Mouse (Mus musculus) stomach, embryonic 15.5 days (tissue): ENCODE results near the gene Ltc4s. TPM values are rescaled to one million over a fixed set of nuclear protein-coding genes. Genes with fewer than 3 reads are reported as not detected.

Source experiments
- ATAC-seq: fragments of 200-750 bp; cut with Nextera tagmentation; 2 replicates; pipeline ENCODE4 v1.8.0; 2017; ENCODE audit warnings: low read depth, moderate number of reproducible peaks, moderate TSS enrichment; ENCODE audit not compliant: insufficient read depth, low FRiP score
- H3K27ac ChIP-seq: fragments of 300-500 bp; sonication (generic); 2 replicates; pipeline ENCODE4 v1.5.1; 2015; ENCODE audit warnings: mild to moderate bottlenecking, inconsistent platforms
- H3K27me3 ChIP-seq: fragments of 300-500 bp; sonication (generic); replicated peaks from 2 replicates; pipeline ENCODE4 v1.6.1; 2015; ENCODE audit warnings: inconsistent platforms
- H3K36me3 ChIP-seq: fragments of 300-500 bp; sonication (generic); 2 replicates; pipeline ENCODE4 v1.6.1; 2015; ENCODE audit warnings: inconsistent platforms
- H3K4me1 ChIP-seq: fragments of 300-500 bp; sonication (generic); 2 replicates; pipeline ENCODE4 v1.6.1; 2015; ENCODE audit warnings: inconsistent platforms
- H3K4me2 ChIP-seq: fragments of 300-500 bp; sonication (generic); 2 replicates; pipeline ENCODE4 v1.6.1; 2015; ENCODE audit warnings: mild to moderate bottlenecking, inconsistent platforms
- H3K4me3 ChIP-seq: fragments of 300-500 bp; sonication (generic); replicated peaks from 2 replicates; pipeline ENCODE4 v1.5.1; 2015; ENCODE audit warnings: inconsistent platforms
- H3K9ac ChIP-seq: fragments of 300-500 bp; sonication (generic); 2 replicates; pipeline ENCODE4 v1.6.1; 2015; ENCODE audit warnings: inconsistent platforms
- H3K9me3 ChIP-seq: fragments of 300-500 bp; sonication (generic); 2 replicates; pipeline ENCODE4 v1.6.1; 2016; ENCODE audit warnings: inconsistent platforms
- WGBS: fragments of 180-500 bp; shearing (Covaris S2); methylation state at CpG from one replicate; pipeline ENCODE4 v1.1.7; 2015; 5-methylcytosine and 5-hydroxymethylcytosine counted together
- polyA plus RNA-seq: library from polyadenylated mRNA; unstranded; fragments of >200 nt; fragmentation: Nextera tagmentation; extraction: Ambion mirVana; gene quantifications from 2 replicates; pipeline ENCODE4 v1.2.1, GENCODE M21; 2015

Ltc4s gene
- polyA plus RNA-seq: 3.7 and 4.5 TPM in 2 replicates

GRCm38 (mm10) chr11:50238324-50238723 is at the start of gene Ltc4s:
Gene Ltc4s (minus strand): TSS chr11:50238616.
- H3K27ac ChIP-seq: no peak within 1 kb of the TSS
- H3K9ac ChIP-seq: no peak within 1 kb of the TSS
- peak within 1 kb of the TSS; percentile 52 for H3K4me3 ChIP-seq
- peak within 1 kb of the TSS; percentile 92 for H3K4me2 ChIP-seq
- no peak for ATAC-seq
- peaks cover 16% of the 10 kb centered on the region; the same call in 1 of the 2 replicates for H3K27me3 ChIP-seq
- peaks cover 13% of the 10 kb centered on the region for H3K4me1 ChIP-seq
- H3K9me3 ChIP-seq: no peaks in the 10 kb centered on the region
- 39% methylated on average over 10 of the region's 10 CpGs for WGBS
- peaks cover 15% of the 10 kb centered on the region for H3K36me3 ChIP-seq

DNA sequence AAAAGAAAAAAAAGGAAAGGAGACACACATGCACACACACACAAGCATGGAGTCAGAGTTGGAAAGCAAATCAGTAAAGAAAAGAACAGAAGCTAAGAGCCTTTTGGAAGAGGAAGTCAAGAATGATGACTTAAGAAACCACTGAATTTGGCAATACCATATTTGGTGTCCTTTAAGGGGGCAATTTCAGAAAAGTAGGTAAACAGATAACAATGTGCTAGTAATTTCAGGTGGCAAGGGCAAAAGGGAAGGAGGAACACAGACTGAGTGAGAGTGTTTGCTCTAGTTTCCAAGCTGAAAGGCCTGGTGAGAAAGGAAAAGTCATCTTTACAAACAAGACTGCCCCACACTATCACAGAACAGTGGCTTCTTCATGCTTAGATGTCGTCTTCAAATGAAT is 48.0 kb upstream of the Ltc4s start:
- Histone ChIP-seq H3K27ac (no peak overlapping the region), H3K9ac (no peak overlapping the region), H3K36me3 (peaks cover 8% of the 10 kb centered on the region; the same call in 1 of the 2 replicates), H3K27me3 (no peaks in the 10 kb centered on the region), H3K4me3 (no peak overlapping the region), H3K9me3 (no peaks in the 10 kb centered on the region), H3K4me1 (peaks cover 5% of the 10 kb centered on the region; the same call in 1 of the 2 replicates), H3K4me2 (no peak overlapping the region)
- 85% methylated on average over 1 of the region's 1 CpGs for WGBS
- ATAC-seq: no peak

DNA sequence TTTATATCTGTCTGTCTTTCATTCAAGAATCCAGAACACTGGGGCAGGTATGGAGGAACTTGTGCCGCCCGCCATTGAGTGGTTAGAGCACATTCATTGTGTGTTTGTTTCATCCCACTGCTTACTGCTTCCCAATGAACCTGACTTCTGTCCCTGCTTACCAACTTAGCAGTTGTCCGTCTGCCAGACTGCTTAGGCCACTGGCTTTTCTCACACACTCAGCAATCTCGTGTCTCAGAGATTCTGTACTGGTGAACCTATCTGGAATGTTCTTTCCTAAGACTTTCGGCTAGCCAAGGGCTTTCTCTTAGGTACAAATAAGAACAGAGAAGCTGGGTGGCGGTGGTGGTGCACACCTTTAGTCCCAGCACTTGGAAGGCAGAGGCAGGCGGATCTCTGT is 47.3 kb upstream of the Ltc4s start:
- H3K27ac ChIP-seq: no peak overlapping the region
- peaks cover 14% of the 10 kb centered on the region; the same call in 1 of the 2 replicates for H3K36me3 ChIP-seq
- H3K4me1 ChIP-seq: peaks cover 5% of the 10 kb centered on the region; the same call in 1 of the 2 replicates
- H3K4me3 ChIP-seq: no peak overlapping the region
- H3K9ac ChIP-seq: no peak overlapping the region
- H3K9me3 ChIP-seq: no peaks in the 10 kb centered on the region
- no peak overlapping the region for H3K4me2 ChIP-seq
- no peak for ATAC-seq
- 89% methylated on average over 7 of the region's 7 CpGs for WGBS
- H3K27me3 ChIP-seq: no peaks in the 10 kb centered on the region

DNA sequence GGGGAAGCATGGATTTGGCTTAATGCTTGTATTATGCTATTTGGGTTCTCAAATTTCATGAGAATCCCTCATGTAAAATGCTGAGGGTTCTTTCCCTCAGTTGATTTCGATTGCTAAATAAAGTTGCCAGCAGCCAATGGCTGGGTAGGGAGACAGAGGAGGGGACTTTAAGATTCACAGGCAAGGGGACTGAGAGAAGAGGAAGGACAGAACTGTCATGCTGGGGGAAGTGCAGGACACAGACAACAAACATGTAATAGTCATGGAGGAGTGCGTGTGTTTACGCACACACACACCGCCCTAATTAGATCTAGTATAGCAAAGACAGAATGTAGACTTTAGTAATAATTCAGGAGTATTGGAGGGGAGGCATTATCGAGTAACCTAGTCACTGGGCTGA is 46.8 kb upstream of the Ltc4s start:
- Histone ChIP-seq H3K9ac (no peak overlapping the region), H3K27ac (no peak overlapping the region), H3K9me3 (no peaks in the 10 kb centered on the region), H3K4me1 (peaks cover 1% of the 10 kb centered on the region; the same call in 1 of the 2 replicates), H3K4me2 (no peak overlapping the region), H3K36me3 (peaks cover 15% of the 10 kb centered on the region; the same call in 1 of the 2 replicates), H3K4me3 (no peak overlapping the region), H3K27me3 (no peaks in the 10 kb centered on the region)
- 88% methylated on average over 5 of the region's 5 CpGs for WGBS
- no peak for ATAC-seq

DNA sequence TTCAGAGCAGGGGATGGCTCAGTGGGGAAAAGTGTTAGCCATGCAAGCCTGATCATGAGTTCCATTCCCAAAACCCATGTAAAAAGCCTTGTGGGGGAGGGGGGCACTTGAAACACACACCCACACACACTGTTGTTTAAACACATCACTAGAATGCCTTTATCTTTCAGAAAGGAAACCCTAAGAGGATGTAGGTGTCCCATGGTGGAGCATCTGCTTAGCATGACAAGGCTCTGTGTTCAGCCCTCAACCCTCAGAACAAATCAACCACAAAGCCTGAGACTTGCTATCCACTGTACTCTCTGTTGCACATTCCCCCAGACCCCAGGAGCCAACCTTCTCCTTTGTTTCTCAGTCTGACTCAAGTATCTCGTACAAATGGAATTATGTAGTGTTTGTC is 41.6 kb upstream of the Ltc4s start:
- 71% methylated on average over 1 of the region's 1 CpGs for WGBS
- H3K9me3 ChIP-seq: no peaks in the 10 kb centered on the region
- H3K4me1 ChIP-seq: peaks cover 5% of the 10 kb centered on the region; the same call in 1 of the 2 replicates
- H3K9ac ChIP-seq: no peak overlapping the region
- H3K4me3 ChIP-seq: no peak overlapping the region
- no peaks in the 10 kb centered on the region for H3K27me3 ChIP-seq
- no peak overlapping the region for H3K4me2 ChIP-seq
- H3K27ac ChIP-seq: no peak overlapping the region
- peaks cover 13% of the 10 kb centered on the region; the same call in 1 of the 2 replicates for H3K36me3 ChIP-seq
- ATAC-seq: no peak

DNA sequence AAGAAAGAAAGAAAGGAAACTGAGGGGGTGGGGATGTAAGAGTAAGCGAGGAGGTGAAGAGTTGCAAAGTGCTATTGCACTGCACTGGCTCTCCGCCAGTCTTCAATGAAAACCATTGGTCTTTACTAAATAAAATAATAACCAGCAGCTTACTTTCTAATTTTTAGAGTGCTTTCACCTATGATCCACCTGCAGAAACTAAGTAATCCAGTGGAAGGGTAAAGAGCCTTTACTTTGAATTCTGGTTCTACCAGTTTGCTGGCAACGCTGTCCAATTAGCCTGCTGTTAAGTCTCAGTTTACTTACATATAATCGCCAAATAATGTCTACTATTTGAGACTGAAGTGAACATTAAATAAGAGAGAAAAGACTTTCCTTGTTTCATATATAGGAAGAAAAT is 40.6 kb upstream of the Ltc4s start:
- no peaks in the 10 kb centered on the region for H3K9me3 ChIP-seq
- no peak overlapping the region for H3K9ac ChIP-seq
- H3K27ac ChIP-seq: 0 out of 2 replicates have a peak overlapping the region, but pooled peaks have one; percentile 40
- H3K4me3 ChIP-seq: no peak overlapping the region
- WGBS: 84% methylated on average over 4 of the region's 4 CpGs
- H3K36me3 ChIP-seq: peaks cover 13% of the 10 kb centered on the region; the same call in 1 of the 2 replicates
- peaks cover 5% of the 10 kb centered on the region; the same call in 1 of the 2 replicates for H3K4me1 ChIP-seq
- no peak for ATAC-seq
- H3K4me2 ChIP-seq: no peak overlapping the region
- no peaks in the 10 kb centered on the region for H3K27me3 ChIP-seq

GRCm38 (mm10) chr11:50277706-50278105 is 39.3 kb upstream of the Ltc4s start:
- Histone ChIP-seq H3K9me3 (no peaks in the 10 kb centered on the region), H3K4me3 (no peak overlapping the region), H3K27ac (no peak overlapping the region), H3K9ac (no peak overlapping the region), H3K27me3 (no peaks in the 10 kb centered on the region), H3K4me2 (no peak overlapping the region), H3K36me3 (peaks cover 11% of the 10 kb centered on the region; the same call in 1 of the 2 replicates), H3K4me1 (peaks cover 5% of the 10 kb centered on the region; the same call in 1 of the 2 replicates)
- WGBS: 94% methylated on average over 6 of the region's 6 CpGs
- no peak for ATAC-seq

DNA sequence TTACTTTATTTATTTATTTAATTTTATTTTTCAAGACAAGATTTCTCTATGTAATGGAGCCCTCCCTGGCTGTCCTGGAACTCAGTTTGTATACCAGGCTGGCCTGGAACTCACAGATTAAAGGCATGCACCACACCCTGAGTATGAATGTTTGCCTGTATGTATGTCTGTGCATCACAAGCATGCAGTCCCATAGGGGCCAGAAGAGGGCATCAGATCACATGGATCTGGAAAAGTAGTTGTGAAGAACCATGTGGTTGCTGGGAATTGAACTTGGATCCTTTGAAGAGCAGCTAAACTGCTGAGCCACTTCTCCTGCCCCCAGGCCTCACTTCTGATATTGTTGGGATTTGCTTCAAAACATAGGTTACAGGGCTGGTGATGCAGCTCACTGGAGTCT is 38.6 kb upstream of the Ltc4s start:
- no peaks in the 10 kb centered on the region for H3K27me3 ChIP-seq
- no peak overlapping the region for H3K4me3 ChIP-seq
- no peak for ATAC-seq
- peaks cover 11% of the 10 kb centered on the region; the same call in 1 of the 2 replicates for H3K36me3 ChIP-seq
- no peak overlapping the region for H3K27ac ChIP-seq
- no peaks in the 10 kb centered on the region for H3K9me3 ChIP-seq
- H3K4me1 ChIP-seq: peaks cover 5% of the 10 kb centered on the region; the same call in 1 of the 2 replicates
- H3K4me2 ChIP-seq: no peak overlapping the region
- no peak overlapping the region for H3K9ac ChIP-seq

- H3K9me3 ChIP-seq: no peaks in the 10 kb centered on the region
- no peaks in the 10 kb centered on the region for H3K27me3 ChIP-seq
- peak overlapping the region; percentile 59; the same call in 1 of the 2 replicates for H3K27ac ChIP-seq
- 59% methylated on average over 5 of the region's 5 CpGs for WGBS
- H3K4me3 ChIP-seq: no peak overlapping the region
- peaks cover 5% of the 10 kb centered on the region; the same call in 1 of the 2 replicates for H3K36me3 ChIP-seq
- no peak overlapping the region for H3K9ac ChIP-seq
- no peak overlapping the region for H3K4me2 ChIP-seq
- peak; percentile 70 for ATAC-seq
- H3K4me1 ChIP-seq: peaks cover 5% of the 10 kb centered on the region; the same call in 1 of the 2 replicates
Measured at GRCm38 (mm10) chr11:50275568-50276151, 37.2 kb upstream of the Ltc4s start.

DNA sequence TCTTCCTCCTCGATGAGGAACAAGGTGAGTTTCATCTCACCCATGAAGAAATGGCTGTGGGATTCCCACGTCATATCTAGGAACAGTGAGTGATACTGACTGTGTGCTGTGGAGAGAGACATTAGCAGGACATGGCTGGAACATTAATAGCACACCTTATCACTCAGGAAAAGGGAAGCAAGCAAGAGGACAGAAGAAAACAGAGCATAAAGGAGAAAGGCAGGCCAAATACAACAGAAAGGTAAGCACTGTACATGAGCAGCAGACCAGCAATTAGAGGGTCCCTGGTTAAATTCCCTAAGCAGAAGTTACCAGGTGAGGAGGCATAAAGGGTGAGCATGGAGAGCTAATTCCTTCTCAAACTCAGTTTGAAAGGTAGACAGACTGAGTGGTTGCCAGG is 36.7 kb upstream of the Ltc4s start:
- Histone ChIP-seq H3K36me3 (0 out of 2 replicates have a peak, but pooled peaks cover 4% of the 10 kb centered on the region), H3K9me3 (no peaks in the 10 kb centered on the region), H3K9ac (no peak overlapping the region), H3K4me2 (no peak overlapping the region), H3K4me3 (no peak overlapping the region), H3K27ac (peak overlapping the region; percentile 40; the same call in 1 of the 2 replicates), H3K4me1 (peaks cover 5% of the 10 kb centered on the region; the same call in 1 of the 2 replicates), H3K27me3 (no peaks in the 10 kb centered on the region)
- 78% methylated on average over 2 of the region's 2 CpGs for WGBS
- ATAC-seq: no peak

DNA sequence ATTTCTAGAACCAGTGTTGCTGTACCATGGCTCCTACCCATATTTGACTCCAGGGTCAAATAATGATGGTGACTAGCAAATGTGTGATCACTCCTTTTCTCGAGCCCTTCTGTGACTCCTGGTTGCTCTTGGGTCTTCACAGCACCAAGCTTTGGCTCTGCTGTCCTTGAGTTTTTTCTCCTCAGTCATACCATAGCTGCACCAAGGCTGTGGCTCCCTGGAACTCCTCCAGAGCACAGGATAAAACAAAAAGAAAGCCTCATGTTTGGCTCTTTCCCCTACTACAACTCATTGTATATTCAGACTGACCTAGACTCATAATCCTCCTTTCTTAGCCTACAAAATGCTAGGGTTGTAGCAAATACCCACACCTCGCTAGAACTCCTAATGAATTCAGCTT is 34.4 kb upstream of the Ltc4s start:
- 0 out of 2 replicates have a peak, but pooled peaks cover 3% of the 10 kb centered on the region for H3K36me3 ChIP-seq
- WGBS: 86% methylated on average over 2 of the region's 2 CpGs
- H3K27ac ChIP-seq: no peak overlapping the region
- no peak overlapping the region for H3K4me3 ChIP-seq
- peaks cover 5% of the 10 kb centered on the region; the same call in 1 of the 2 replicates for H3K4me1 ChIP-seq
- no peak overlapping the region for H3K4me2 ChIP-seq
- H3K27me3 ChIP-seq: no peaks in the 10 kb centered on the region
- no peaks in the 10 kb centered on the region for H3K9me3 ChIP-seq
- no peak overlapping the region for H3K9ac ChIP-seq
- ATAC-seq: no peak

- Histone ChIP-seq H3K9me3 (no peaks in the 10 kb centered on the region), H3K27me3 (no peaks in the 10 kb centered on the region), H3K4me1 (no peaks in the 10 kb centered on the region), H3K27ac (no peak overlapping the region), H3K9ac (no peak overlapping the region), H3K4me3 (no peak overlapping the region), H3K4me2 (no peak overlapping the region), H3K36me3 (peaks cover 15% of the 10 kb centered on the region)
- 97% methylated on average over 1 of the region's 1 CpGs for WGBS
- ATAC-seq: no peak
Measured at GRCm38 (mm10) chr11:50269885-50270284, 31.5 kb upstream of the Ltc4s start.
